In genomic region chr10:86992238-86992976, GRCm38 (mm10) we compare ENCODE assay signal across 24 mouse cellular contexts. TPM values are rescaled to one million over a fixed set of nuclear protein-coding genes. Genes with fewer than 3 reads are reported as not detected.
DNase-seq lines count a peak whose midpoint lies in the region; ATAC-seq and TF ChIP-seq lines count a peak whose summit lies in the region.
"Had no signal": no experiment of that assay in that cellular context is flagged by ENCODE, and none has a peak within 500 bp of the region (broad histone marks: within the 10 kb centered on the region; RNA-seq: fewer than 3 reads in every experiment).

No protein-coding gene starts in this region.

- no peak for TF ChIP-seq CTCF in left cerebral cortex, adult 2 months (IDR thresholded peaks at IDR 0.05)

- H3K27me3 ChIP-seq in kidney, embryonic 14.5 days (ENCODE audit: control insufficient read depth, insufficient read depth, low read length), result no peaks in the 10 kb centered on the region
- H3K27me3 ChIP-seq in hindbrain, embryonic 16.5 days (replicated peaks; ENCODE audit: control insufficient read depth, insufficient read depth, low read length), result no peaks in the 10 kb centered on the region
- H3K27me3 ChIP-seq: embryonic facial prominence, embryonic 15.5 days; hindbrain, embryonic 13.5 days; intestine, embryonic 15.5 days; limb, embryonic 12.5 days; midbrain, embryonic 12.5 days; neural tube, embryonic 15.5 days had no signal

- H3K9me3 ChIP-seq in kidney, embryonic 14.5 days (ENCODE audit: control insufficient read depth, low read length), result no peaks in the 10 kb centered on the region
- H3K9me3 ChIP-seq in hindbrain, embryonic 16.5 days (ENCODE audit: control insufficient read depth, low read length), result no peaks in the 10 kb centered on the region
- H3K9me3 ChIP-seq: embryonic facial prominence, embryonic 15.5 days; forebrain, embryonic 10.5 days; heart, embryonic 10.5 days; hindbrain, embryonic 13.5 days; intestine, embryonic 15.5 days; limb, embryonic 12.5 days; midbrain, embryonic 12.5 days; neural tube, embryonic 15.5 days had no signal

- no peaks in the 10 kb centered on the region for H3K4me1 ChIP-seq in kidney, embryonic 14.5 days (ENCODE audit: control insufficient read depth, insufficient read depth, low read length)
- no peaks in the 10 kb centered on the region; the same call in 1 of the 2 replicates for H3K4me1 ChIP-seq in hindbrain, embryonic 16.5 days (ENCODE audit: control insufficient read depth, insufficient read depth, low read depth, low read length)
- H3K4me1 ChIP-seq: embryonic facial prominence, embryonic 15.5 days; forebrain, embryonic 10.5 days; hindbrain, embryonic 13.5 days; intestine, embryonic 15.5 days; midbrain, embryonic 12.5 days; neural tube, embryonic 15.5 days had no signal

- H3K27ac ChIP-seq in kidney, embryonic 14.5 days (ENCODE audit: low read depth, low read length), result no peak overlapping the region
- no peak overlapping the region for H3K27ac ChIP-seq in hindbrain, embryonic 16.5 days (ENCODE audit: low read depth, low read length)
- H3K27ac ChIP-seq in left cerebral cortex, adult 2 months, result no peak overlapping the region; the same call in 1 of the 2 replicates
- H3K27ac ChIP-seq: embryonic facial prominence, embryonic 15.5 days; forebrain, embryonic 10.5 days; heart, embryonic 10.5 days; hindbrain, embryonic 13.5 days; intestine, embryonic 15.5 days; limb, embryonic 12.5 days; midbrain, embryonic 12.5 days; neural tube, embryonic 15.5 days had no signal

- no peak for ATAC-seq in kidney, embryonic 14.5 days (ENCODE audit: low FRiP score, low TSS enrichment)
- ATAC-seq in hindbrain, embryonic 16.5 days, result no peak
- ATAC-seq: CD4-positive, CD25-positive, alpha-beta regulatory T cell, adult 4 months; intestine, embryonic 15.5 days had no signal

- no peak overlapping the region for H3K4me3 ChIP-seq in kidney, embryonic 14.5 days (ENCODE audit: low read length)
- H3K4me3 ChIP-seq in hindbrain, embryonic 16.5 days (ENCODE audit: low read length), result no peak overlapping the region
- H3K4me3 ChIP-seq in left cerebral cortex, adult 2 months, result no peak overlapping the region
- H3K4me3 ChIP-seq: embryonic facial prominence, embryonic 15.5 days; forebrain, embryonic 10.5 days; heart, embryonic 10.5 days; hindbrain, embryonic 13.5 days; intestine, embryonic 15.5 days; limb, embryonic 12.5 days; midbrain, embryonic 12.5 days; neural tube, embryonic 15.5 days had no signal

- DNase-seq in adrenal gland, adult (ENCODE audit: inconsistent age in 2 of 2, low spot score in 1 of 2), result peak; percentile 18 to 51
- no peak for DNase-seq in adrenal gland, adult 18-20 months (ENCODE audit: low spot score in 2 of 2)
- peak; percentile 4 to 7 for DNase-seq in kidney, adult 8-10 months
- DNase-seq in adrenal gland, postnatal 10 days, result peak; percentile 11
- DNase-seq in kidney, postnatal 14 days, result peak; percentile 41
- DNase-seq in left cerebral cortex, adult 2 months (ENCODE audit: extremely low spot score in 1 of 2, low spot score in 2 of 2), result no peak
- DNase-seq: cerebellum, postnatal 10 days; embryo, embryonic 11 days; gastrocnemius, postnatal 14 days; heart, postnatal 14 days; layer of hippocampus, adult 9-11 months; right cerebral cortex, postnatal 25 days had no signal

- intact Hi-C loops in left cerebral cortex, adult 2 months (cut with DNase I), result no loop called here

- no peak overlapping the region for H3K9ac ChIP-seq in kidney, embryonic 14.5 days (ENCODE audit: low read depth, low read length)
- no peak overlapping the region for H3K9ac ChIP-seq in hindbrain, embryonic 16.5 days (ENCODE audit: low read depth, low read length)
- H3K9ac ChIP-seq: embryonic facial prominence, embryonic 15.5 days; hindbrain, embryonic 13.5 days; intestine, embryonic 15.5 days; limb, embryonic 12.5 days; midbrain, embryonic 12.5 days; neural tube, embryonic 15.5 days had no signal

- no peak overlapping the region for H3K4me2 ChIP-seq in kidney, embryonic 14.5 days (replicated peaks; ENCODE audit: low read depth, low read length)
- H3K4me2 ChIP-seq in hindbrain, embryonic 16.5 days (ENCODE audit: low read length), result no peak overlapping the region
- H3K4me2 ChIP-seq: embryonic facial prominence, embryonic 15.5 days; hindbrain, embryonic 13.5 days; intestine, embryonic 15.5 days; limb, embryonic 12.5 days; midbrain, embryonic 12.5 days; neural tube, embryonic 15.5 days had no signal

- 47% methylated on average over 14 of the region's 14 CpGs for WGBS in kidney, embryonic 14.5 days
- 91% methylated on average over 14 of the region's 14 CpGs for WGBS in hindbrain, embryonic 16.5 days

- no peaks in the 10 kb centered on the region for H3K36me3 ChIP-seq in kidney, embryonic 14.5 days (ENCODE audit: control insufficient read depth, insufficient read depth, low read length)
- H3K36me3 ChIP-seq in hindbrain, embryonic 16.5 days (ENCODE audit: control insufficient read depth, insufficient read depth, low read length), result no peaks in the 10 kb centered on the region
- H3K36me3 ChIP-seq: embryonic facial prominence, embryonic 15.5 days; forebrain, embryonic 10.5 days; G1E; heart, embryonic 10.5 days; hindbrain, embryonic 13.5 days; intestine, embryonic 15.5 days; limb, embryonic 12.5 days; midbrain, embryonic 12.5 days; neural tube, embryonic 15.5 days had no signal

RNA-seq across cellular contexts. Expression of gene Stab2, which starts 15.4 kb away (rescaled TPM):
- total RNA-seq in adrenal gland, adult 18-20 months (2021), result under 1 TPM; 0.03 to 0.22 TPM
- 1.8 and 3.8 TPM in 2 replicates for polyA plus RNA-seq in kidney, embryonic 14.5 days (2014; fragmentation: Nextera tagmentation; extraction: Ambion mirVana)
- 10 to 100 TPM; 16.2 to 22.3 TPM for total RNA-seq in adrenal gland, postnatal 10 days (2021)
- polyA plus RNA-seq in hindbrain, embryonic 16.5 days (2015; fragmentation: Nextera tagmentation; extraction: Ambion mirVana), result 0.04 and 0.07 TPM in 2 replicates
- under 1 TPM; 0.18 to 0.23 TPM for total RNA-seq in left cerebral cortex, adult 2 months (2021)
- polyA plus RNA-seq: G1E had no signal

Comparison
In these comparisons a context has a peak if more than half of its experiments do, and no peak if none do; other contexts are left out.
1. DNase-seq: peak in adrenal gland, adult (2 of 2), kidney, adult 8-10 months (2 of 2), adrenal gland, postnatal 10 days (single experiment) and kidney, postnatal 14 days (single experiment); none in adrenal gland, adult 18-20 months (0 of 2) and left cerebral cortex, adult 2 months (0 of 2).
2. RNA of gene Stab2, which starts 15.4 kb away (total RNA-seq): 16.2 to 22.3 TPM in adrenal gland, postnatal 10 days; 0.18 to 0.23 TPM in left cerebral cortex, adult 2 months and 0.03 to 0.22 TPM in adrenal gland, adult 18-20 months; every median in the first group is over 10 times any median in the second.